Mouse (Mus musculus): ENCODE results near the gene Cyb561.

- no peak for TF ChIP-seq TAL1 (IDR thresholded peaks at IDR 0.05; ENCODE audit: low read length)
- no peak for TF ChIP-seq GATA1 (IDR thresholded peaks at IDR 0.05; ENCODE audit: low read length)
Observed at GRCm38 (mm10) chr11:105952111-105952510, 1.0 kb downstream of the Cyb561 start.
